Mouse (Mus musculus) stomach, embryonic 15.5 days (tissue): ENCODE data around the gene Srrm3. TPM values are rescaled to one million over a fixed set of nuclear protein-coding genes. Genes with fewer than 3 reads are reported as not detected.

Source experiments
- ATAC-seq: fragments of 200-750 bp; cut with Nextera tagmentation; 2 replicates; pipeline ENCODE4 v1.8.0; 2017; ENCODE audit warnings: low read depth, moderate number of reproducible peaks, moderate TSS enrichment; ENCODE audit not compliant: insufficient read depth, low FRiP score
- H3K27ac ChIP-seq: fragments of 300-500 bp; sonication (generic); 2 replicates; pipeline ENCODE4 v1.5.1; 2015; ENCODE audit warnings: mild to moderate bottlenecking, inconsistent platforms
- H3K27me3 ChIP-seq: fragments of 300-500 bp; sonication (generic); replicated peaks from 2 replicates; pipeline ENCODE4 v1.6.1; 2015; ENCODE audit warnings: inconsistent platforms
- H3K36me3 ChIP-seq: fragments of 300-500 bp; sonication (generic); 2 replicates; pipeline ENCODE4 v1.6.1; 2015; ENCODE audit warnings: inconsistent platforms
- H3K4me1 ChIP-seq: fragments of 300-500 bp; sonication (generic); 2 replicates; pipeline ENCODE4 v1.6.1; 2015; ENCODE audit warnings: inconsistent platforms
- H3K4me2 ChIP-seq: fragments of 300-500 bp; sonication (generic); 2 replicates; pipeline ENCODE4 v1.6.1; 2015; ENCODE audit warnings: mild to moderate bottlenecking, inconsistent platforms
- H3K4me3 ChIP-seq: fragments of 300-500 bp; sonication (generic); replicated peaks from 2 replicates; pipeline ENCODE4 v1.5.1; 2015; ENCODE audit warnings: inconsistent platforms
- H3K9ac ChIP-seq: fragments of 300-500 bp; sonication (generic); 2 replicates; pipeline ENCODE4 v1.6.1; 2015; ENCODE audit warnings: inconsistent platforms
- H3K9me3 ChIP-seq: fragments of 300-500 bp; sonication (generic); 2 replicates; pipeline ENCODE4 v1.6.1; 2016; ENCODE audit warnings: inconsistent platforms
- WGBS: fragments of 180-500 bp; shearing (Covaris S2); methylation state at CpG from one replicate; pipeline ENCODE4 v1.1.7; 2015; 5-methylcytosine and 5-hydroxymethylcytosine counted together
- polyA plus RNA-seq: library from polyadenylated mRNA; unstranded; fragments of >200 nt; fragmentation: Nextera tagmentation; extraction: Ambion mirVana; gene quantifications from 2 replicates; pipeline ENCODE4 v1.2.1, GENCODE M21; 2015

The Srrm3 gene
- polyA plus RNA-seq, 1 experiment from 2014 or later: 4.2 TPM

DNA sequence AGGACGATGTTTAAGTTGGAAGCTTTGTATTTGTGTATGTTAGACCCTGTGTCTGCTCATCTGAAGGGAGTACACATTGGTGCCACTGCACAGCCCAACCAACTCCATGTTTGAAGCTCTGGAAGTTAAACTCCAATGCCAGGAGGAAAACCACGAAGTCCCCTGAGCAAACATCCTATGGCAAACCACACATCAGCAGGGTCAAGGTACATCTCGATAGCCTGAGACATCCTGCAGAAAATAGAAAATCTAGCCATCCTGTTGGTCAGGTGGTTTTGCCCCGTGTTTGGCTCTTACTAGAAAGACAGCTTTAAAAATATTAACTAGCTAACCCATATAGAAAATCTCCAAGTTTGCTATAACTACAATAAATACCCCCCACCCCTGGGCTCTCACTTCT is 92.3 kb downstream of the Srrm3 start:
- H3K4me1 ChIP-seq: 0 out of 2 replicates have a peak, but pooled peaks cover 4% of the 10 kb centered on the region
- no peak overlapping the region for H3K27ac ChIP-seq
- ATAC-seq: no peak
- H3K9me3 ChIP-seq: no peaks in the 10 kb centered on the region
- no peak overlapping the region for H3K9ac ChIP-seq
- no peak overlapping the region for H3K4me3 ChIP-seq
- 63% methylated on average over 4 of the region's 4 CpGs for WGBS
- H3K27me3 ChIP-seq: no peaks in the 10 kb centered on the region
- H3K4me2 ChIP-seq: no peak overlapping the region
- H3K36me3 ChIP-seq: no peaks in the 10 kb centered on the region

DNA sequence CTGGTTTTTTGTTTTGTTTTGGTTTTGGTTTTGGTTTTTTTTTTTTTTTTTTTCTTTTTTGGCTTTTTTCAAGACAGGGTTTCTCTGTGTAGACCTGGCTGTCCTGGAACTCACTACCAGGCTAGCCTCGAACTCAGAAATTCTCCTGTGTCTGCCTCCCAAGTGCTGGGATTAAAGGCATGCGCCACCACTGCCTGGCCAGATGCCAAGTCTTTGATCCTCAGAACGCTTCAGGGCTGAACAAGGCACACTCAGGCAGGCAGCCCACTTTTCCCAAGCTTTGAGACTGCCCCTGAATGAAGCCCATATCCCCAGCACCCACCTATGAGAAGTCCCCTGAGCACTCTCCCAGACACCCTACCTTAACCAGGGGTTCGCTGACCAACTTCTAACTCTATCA is 93.1 kb downstream of the Srrm3 start:
- Histone ChIP-seq H3K9me3 (no peaks in the 10 kb centered on the region), H3K36me3 (no peaks in the 10 kb centered on the region), H3K4me2 (no peak overlapping the region), H3K4me3 (no peak overlapping the region), H3K27me3 (no peaks in the 10 kb centered on the region), H3K4me1 (0 out of 2 replicates have a peak, but pooled peaks cover 9% of the 10 kb centered on the region), H3K27ac (no peak overlapping the region), H3K9ac (no peak overlapping the region)
- no peak for ATAC-seq
- 56% methylated on average over 4 of the region's 4 CpGs for WGBS

DNA sequence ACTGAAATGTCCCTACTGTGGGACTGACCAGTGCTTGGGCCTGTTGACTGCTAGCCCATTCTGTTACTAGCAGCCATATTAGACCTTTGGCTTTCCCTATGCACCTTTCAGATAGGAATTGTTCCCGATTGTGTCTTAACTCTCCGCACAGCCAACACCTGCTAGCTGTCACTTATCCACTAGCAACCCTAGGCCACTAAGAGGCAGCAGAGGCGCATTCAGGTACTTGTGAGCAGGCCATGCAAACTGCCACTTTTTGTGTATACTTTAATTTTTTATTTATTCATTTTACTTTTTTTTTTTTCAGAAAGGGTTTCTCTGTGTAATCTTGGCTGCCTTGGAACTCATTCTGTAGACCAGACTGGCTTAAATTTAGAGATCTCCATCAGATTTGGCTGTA is 94.0 kb downstream of the Srrm3 start:
- H3K9me3 ChIP-seq: no peaks in the 10 kb centered on the region
- no peak overlapping the region for H3K4me2 ChIP-seq
- H3K27ac ChIP-seq: no peak overlapping the region
- H3K4me3 ChIP-seq: no peak overlapping the region
- H3K36me3 ChIP-seq: no peaks in the 10 kb centered on the region
- H3K4me1 ChIP-seq: 0 out of 2 replicates have a peak, but pooled peaks cover 9% of the 10 kb centered on the region
- no peak for ATAC-seq
- WGBS: 72% methylated on average over 3 of the region's 3 CpGs
- no peak overlapping the region for H3K9ac ChIP-seq
- no peaks in the 10 kb centered on the region for H3K27me3 ChIP-seq

DNA sequence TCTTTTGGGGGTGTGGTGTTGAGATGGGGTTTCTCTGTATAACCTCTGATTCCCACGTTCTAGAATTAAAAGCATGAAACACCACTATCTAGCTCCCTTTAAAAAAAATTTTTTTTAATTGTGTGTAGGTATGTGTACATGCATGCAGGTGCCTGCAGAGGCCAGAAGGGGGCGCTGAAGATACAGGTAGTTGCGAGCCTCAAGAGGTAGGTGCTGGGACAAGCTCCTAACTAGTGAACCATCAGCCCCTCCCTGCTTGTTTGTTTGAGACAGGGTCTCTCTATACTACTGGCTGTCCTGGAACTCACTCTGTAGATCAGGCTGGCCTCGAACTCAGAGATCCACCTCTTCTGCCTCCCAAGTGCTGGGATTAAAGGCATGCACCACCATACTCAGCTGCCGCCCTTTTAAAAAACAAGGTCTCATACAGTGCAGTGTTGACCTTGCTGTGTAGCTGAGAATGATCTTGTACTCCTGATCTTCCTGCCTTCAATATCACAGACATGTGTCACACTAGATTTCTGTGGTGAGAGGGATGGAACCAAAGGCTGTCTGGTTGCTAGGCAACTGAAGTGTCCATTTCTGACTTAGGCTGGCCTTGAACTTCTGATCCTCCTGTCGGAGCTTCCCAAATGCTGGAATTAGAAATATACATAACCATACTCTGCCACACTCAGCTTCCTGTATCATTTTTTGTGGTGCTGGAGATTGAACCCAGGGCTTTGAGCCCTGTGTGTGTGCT is 94.8 kb downstream of the Srrm3 start:
- ATAC-seq: no peak
- WGBS: 68% methylated on average over 6 of the region's 6 CpGs
- Histone ChIP-seq H3K9me3 (no peaks in the 10 kb centered on the region), H3K4me3 (no peak overlapping the region), H3K9ac (no peak overlapping the region), H3K27me3 (no peaks in the 10 kb centered on the region), H3K4me1 (0 out of 2 replicates have a peak, but pooled peaks cover 9% of the 10 kb centered on the region), H3K4me2 (no peak overlapping the region), H3K36me3 (no peaks in the 10 kb centered on the region), H3K27ac (no peak overlapping the region)

DNA sequence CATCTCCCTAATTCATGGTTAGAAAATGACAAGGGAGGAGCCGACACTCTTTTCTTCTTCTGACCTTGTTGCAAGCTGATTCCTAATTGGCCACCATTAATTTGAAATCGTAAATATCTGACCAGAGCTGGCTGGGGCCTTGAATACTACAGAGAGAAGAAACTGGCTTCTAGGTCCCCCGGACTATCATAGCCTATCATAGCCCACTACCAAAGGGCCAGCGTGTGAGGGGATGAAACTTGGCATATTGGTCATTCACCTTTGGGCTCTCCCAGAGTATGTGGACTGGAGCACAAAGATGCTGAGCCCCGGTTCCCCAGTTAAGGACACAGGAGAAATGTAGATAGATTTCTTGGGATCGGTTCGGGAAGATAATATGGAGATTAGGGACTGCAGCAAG is 96.4 kb downstream of the Srrm3 start:
- Histone ChIP-seq H3K4me2 (peak overlapping the region; percentile 60), H3K27me3 (no peaks in the 10 kb centered on the region), H3K9ac (no peak overlapping the region), H3K4me1 (0 out of 2 replicates have a peak, but pooled peaks cover 9% of the 10 kb centered on the region), H3K36me3 (peaks cover 4% of the 10 kb centered on the region; the same call in 1 of the 2 replicates), H3K27ac (no peak overlapping the region), H3K4me3 (peak overlapping the region; percentile 40), H3K9me3 (no peaks in the 10 kb centered on the region)
- 37% methylated on average over 7 of the region's 7 CpGs for WGBS
- no peak for ATAC-seq

DNA sequence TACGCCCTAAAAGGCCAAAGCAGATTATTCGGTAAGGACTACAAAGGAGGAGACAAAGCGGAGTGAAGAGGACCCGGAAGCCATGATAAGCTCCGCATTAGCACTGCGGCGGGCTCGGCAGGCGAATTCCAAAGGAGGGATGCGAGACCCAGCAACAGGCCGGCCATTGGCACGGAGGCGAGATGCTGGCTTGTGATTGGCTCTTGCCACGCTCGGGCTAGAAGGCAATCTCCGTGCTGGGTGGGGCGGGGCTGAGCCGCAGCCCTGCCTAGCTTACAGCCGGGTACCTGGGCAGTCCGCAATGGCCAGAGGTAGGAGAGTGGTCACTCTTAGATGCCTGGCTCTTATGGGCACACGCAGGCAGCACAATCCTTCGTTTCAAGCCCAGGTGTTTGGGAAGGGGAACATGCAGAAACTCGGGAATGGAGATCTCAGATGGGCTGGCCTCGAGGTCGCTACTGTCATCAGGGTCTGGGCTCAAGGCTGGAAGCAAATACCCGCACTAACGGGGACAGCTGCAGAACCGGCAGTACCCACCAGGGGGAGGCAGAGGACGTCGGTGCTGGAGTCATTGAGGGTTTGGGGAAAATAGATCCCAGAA is 97.0 kb downstream of the Srrm3 start:
- Histone ChIP-seq H3K4me3 (peak overlapping the region; percentile 40), H3K4me1 (0 out of 2 replicates have a peak, but pooled peaks cover 9% of the 10 kb centered on the region), H3K9ac (peak overlapping the region; percentile 24; the same call in 1 of the 2 replicates), H3K36me3 (peaks cover 4% of the 10 kb centered on the region; the same call in 1 of the 2 replicates), H3K27me3 (no peaks in the 10 kb centered on the region), H3K9me3 (no peaks in the 10 kb centered on the region), H3K27ac (no peak overlapping the region), H3K4me2 (peak overlapping the region; percentile 60)
- ATAC-seq: peak; percentile 91
- WGBS: under 1% methylated on average over 30 of the region's 30 CpGs

DNA sequence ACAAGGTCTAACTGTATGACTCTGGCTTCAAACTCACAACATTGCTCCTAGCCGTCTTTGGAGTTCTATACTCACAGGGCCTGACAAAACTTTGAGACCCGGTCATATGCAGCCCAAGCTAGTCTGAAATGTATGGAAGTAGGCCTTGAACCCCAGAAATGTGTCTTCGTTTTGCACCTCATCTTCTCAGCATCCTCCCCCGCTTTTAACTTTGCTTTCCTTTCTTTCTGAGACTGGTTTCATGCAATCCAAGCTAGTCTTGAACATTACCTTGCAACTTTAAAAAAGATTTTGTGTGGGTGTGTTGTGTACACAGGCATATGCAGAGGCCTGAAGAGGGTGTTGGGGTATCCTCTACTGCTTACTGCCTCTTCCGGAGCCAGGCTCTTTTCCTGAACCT is 97.6 kb downstream of the Srrm3 start:
- no peak overlapping the region for H3K4me3 ChIP-seq
- peak overlapping the region; percentile 60 for H3K4me2 ChIP-seq

DNA sequence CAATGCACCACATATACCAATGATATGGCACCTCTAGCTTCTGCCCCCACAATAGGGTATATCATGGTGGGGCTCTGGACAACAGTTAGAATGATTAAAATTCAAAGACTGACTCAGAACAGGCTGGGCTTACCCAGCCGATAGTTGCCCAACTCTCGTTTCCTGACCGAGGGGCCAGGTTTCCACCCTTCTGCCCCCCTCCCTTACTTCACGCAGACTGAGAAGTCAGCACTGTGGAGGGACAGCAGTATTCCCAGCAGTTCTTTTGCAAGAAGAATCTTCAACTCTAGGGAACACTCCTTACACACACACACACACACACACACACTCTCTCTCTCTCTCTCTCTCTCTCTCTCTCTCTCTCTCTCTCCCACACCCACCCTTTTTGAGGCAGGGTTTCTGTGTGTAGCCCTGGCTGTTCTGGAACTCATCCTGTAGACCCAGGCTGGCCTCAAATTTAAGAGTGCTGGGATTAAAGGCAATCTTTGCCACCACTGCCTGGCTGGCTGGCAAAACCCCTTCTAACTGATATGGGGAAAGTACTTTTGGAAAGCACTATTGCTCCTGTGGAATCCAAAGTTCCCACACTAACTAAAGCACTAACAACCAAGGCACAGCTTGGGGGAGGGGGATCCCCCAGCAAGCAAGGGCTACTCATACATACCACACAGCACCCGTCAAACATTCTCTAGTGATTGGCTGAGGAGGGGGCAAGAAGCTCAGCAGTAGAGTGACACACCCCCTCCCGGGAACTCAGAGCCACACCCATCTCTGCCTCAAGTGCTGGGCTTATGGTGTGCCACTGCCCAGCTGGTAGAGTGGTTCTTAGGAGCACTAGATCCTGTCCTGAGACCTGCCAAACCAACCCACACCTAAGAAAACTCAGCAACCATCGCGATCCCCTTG is 98.9 kb downstream of the Srrm3 start:
- H3K36me3 ChIP-seq: peaks cover 20% of the 10 kb centered on the region
- no peaks in the 10 kb centered on the region for H3K27me3 ChIP-seq
- no peak overlapping the region for H3K4me2 ChIP-seq
- no peak overlapping the region for H3K9ac ChIP-seq
- no peak overlapping the region for H3K27ac ChIP-seq
- H3K4me1 ChIP-seq: 0 out of 2 replicates have a peak, but pooled peaks cover 9% of the 10 kb centered on the region
- H3K9me3 ChIP-seq: no peaks in the 10 kb centered on the region
- no peak for ATAC-seq
- H3K4me3 ChIP-seq: no peak overlapping the region
- WGBS: 56% methylated on average over 8 of the region's 8 CpGs

More for the DNA sequence above, 97.6 kb downstream of the Srrm3 start:
- no peak overlapping the region for H3K9ac ChIP-seq
- no peaks in the 10 kb centered on the region for H3K27me3 ChIP-seq
- no peaks in the 10 kb centered on the region for H3K9me3 ChIP-seq
- ATAC-seq: no peak
- H3K27ac ChIP-seq: no peak overlapping the region; the same call in 1 of the 2 replicates
- WGBS: 58% methylated on average over 5 of the region's 5 CpGs
- peaks cover 8% of the 10 kb centered on the region; the same call in 1 of the 2 replicates for H3K36me3 ChIP-seq
- 0 out of 2 replicates have a peak, but pooled peaks cover 9% of the 10 kb centered on the region for H3K4me1 ChIP-seq

DNA sequence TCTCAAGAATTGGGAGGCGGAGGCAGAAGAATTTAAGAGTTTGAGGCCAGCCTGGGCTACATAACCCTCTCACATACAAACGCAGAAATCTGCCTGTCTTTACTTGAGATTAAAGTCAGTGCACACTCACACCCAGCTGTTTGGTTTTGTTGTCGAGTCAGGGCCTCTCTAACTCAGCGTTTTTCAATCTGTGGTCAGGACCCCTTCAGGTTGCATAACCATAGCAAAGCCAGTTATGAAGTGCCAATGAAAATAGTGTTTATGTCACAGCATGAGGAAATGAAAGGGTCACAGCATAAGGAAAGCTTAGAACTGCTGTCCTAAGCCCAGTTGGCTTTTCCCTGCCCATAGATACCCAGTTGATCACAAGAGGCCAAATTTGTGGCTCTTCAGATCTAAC is 100.2 kb downstream of the Srrm3 start:
- no peak overlapping the region for H3K4me2 ChIP-seq
- H3K27ac ChIP-seq: no peak overlapping the region
- no peaks in the 10 kb centered on the region for H3K9me3 ChIP-seq
- no peak overlapping the region for H3K4me3 ChIP-seq
- peaks cover 31% of the 10 kb centered on the region for H3K36me3 ChIP-seq
- WGBS: 72% methylated on average over 4 of the region's 4 CpGs
- H3K9ac ChIP-seq: no peak overlapping the region
- H3K27me3 ChIP-seq: no peaks in the 10 kb centered on the region
- no peak for ATAC-seq
- H3K4me1 ChIP-seq: 0 out of 2 replicates have a peak, but pooled peaks cover 9% of the 10 kb centered on the region

DNA sequence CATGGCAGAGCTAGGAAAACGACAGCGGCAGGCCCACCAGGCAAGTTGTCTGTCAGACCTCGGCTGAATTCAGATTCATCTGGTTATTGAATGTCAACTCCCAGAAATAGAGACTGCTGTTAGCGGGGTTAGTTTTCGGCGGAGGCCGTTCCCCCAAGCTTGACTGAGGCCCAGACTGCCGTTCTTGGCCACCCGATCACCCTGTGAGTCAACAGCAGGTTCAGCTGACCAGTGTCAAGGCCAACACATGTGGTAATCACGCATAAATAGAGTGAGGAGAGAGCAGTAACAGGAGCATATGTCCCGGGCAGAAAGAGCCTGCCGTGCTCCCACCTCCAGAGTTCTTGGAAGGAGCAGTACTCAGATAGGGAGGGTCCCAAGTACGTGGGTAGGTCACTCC is 100.6 kb downstream of the Srrm3 start:
- Histone ChIP-seq H3K4me1 (0 out of 2 replicates have a peak, but pooled peaks cover 9% of the 10 kb centered on the region), H3K27ac (no peak overlapping the region), H3K27me3 (no peaks in the 10 kb centered on the region), H3K9ac (no peak overlapping the region), H3K9me3 (no peaks in the 10 kb centered on the region), H3K4me2 (no peak overlapping the region), H3K4me3 (no peak overlapping the region), H3K36me3 (peaks cover 31% of the 10 kb centered on the region)
- WGBS: 76% methylated on average over 13 of the region's 13 CpGs
- ATAC-seq: no peak

DNA sequence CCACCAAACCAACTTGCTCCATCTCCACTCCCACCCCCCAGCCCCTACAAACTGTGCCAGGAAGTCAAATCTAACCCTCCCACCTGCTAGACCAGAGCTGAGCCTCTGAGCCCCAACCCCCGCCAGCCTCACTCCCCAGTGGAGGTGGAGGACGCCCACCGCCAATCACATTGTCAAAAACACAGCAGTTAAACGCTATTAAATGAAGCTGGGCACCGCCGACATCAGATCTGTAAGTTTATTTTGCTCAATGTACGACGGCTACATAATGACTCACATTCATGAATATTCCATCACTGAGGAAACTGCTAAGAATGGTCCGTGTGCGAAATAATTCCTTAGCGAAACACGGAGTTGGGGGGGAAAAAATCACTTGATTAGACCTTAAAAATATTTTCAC is 101.5 kb downstream of the Srrm3 start:
- H3K27me3 ChIP-seq: no peaks in the 10 kb centered on the region
- ATAC-seq: no peak
- H3K4me2 ChIP-seq: no peak overlapping the region
- H3K36me3 ChIP-seq: peaks cover 31% of the 10 kb centered on the region
- WGBS: 81% methylated on average over 12 of the region's 12 CpGs
- no peak overlapping the region for H3K9ac ChIP-seq
- H3K9me3 ChIP-seq: no peaks in the 10 kb centered on the region
- H3K4me3 ChIP-seq: no peak overlapping the region
- 0 out of 2 replicates have a peak, but pooled peaks cover 9% of the 10 kb centered on the region for H3K4me1 ChIP-seq
- H3K27ac ChIP-seq: no peak overlapping the region
